Mouse (Mus musculus): ENCODE data around the gene S1pr2. TPM values are rescaled to one million over a fixed set of nuclear protein-coding genes. Genes with fewer than 3 reads are reported as not detected.

S1pr2 gene
- 4.5 and 6.1 TPM in 2 replicates for polyA plus RNA-seq (2012; rRNA removed)

DNA sequence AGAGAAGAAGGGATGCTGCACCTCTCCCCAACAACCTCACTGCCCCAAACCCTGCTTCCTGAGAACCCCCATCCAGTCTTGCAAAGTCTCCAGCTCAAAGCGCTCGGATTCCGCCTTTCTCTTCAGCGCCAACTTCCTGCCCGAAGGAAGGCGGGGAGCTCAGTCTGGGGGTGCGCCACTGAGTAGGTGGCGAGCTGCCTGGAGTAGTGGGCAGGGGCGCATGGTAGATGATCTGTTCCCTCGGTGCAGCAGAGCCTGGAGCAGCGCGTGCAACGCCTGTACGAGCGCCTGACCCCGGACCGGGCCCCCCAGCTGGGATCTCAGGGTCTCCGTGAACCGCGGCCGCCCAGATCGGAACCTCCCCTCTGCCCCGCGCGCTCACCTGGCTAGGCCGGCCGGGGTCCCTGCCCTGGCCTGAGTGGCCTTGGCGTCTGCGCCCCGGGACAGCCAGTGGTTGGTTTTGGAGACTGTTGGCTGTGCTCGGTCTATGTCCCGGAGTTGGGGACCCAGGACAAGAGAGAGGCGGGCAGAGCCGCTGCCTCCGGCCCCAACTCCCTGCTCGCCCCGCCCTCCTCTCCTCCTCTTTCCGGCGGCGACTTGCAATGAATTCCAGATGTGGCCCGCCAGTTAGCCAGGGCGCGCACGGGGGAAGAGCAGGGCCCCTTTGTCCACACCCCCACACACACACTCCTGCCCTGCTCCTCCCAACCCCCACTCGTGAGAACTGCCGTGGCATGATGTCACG is at the start of gene S1pr2:
S1pr2 (minus strand) TSS at position 566 of the 745 bp plus-strand sequence.

DNA sequence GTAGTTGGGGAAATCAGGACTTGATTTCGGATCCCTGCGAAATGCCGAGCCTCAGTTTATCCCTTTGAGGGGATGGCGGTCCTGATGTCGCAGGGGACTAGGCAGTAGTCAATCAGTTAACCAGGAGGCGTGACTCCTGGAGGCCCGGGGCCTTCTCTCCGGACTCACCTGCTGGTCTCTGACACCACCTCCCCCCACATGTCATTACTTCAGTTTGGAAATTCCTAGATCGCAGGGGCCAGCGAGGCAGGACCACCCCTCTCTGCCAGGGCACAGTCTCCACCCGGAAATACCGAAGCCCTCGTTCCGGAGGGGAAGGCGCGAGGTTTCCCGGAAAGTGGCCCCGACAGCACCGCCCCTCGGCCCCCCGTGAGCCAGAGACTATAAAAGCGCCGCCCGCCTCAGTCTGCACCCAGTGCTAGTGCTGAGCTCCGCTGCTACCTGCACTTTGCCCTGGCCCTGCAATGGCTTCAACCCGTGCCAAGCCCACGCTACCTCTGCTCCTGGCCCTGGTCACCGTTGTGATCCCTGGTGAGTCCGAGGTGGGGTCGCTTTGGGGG is 39.1 kb upstream of the S1pr2 start, which contains the start of gene Icam1:
Icam1 (plus strand) TSS at position 415 of the 560 bp plus-strand sequence.

DNA sequence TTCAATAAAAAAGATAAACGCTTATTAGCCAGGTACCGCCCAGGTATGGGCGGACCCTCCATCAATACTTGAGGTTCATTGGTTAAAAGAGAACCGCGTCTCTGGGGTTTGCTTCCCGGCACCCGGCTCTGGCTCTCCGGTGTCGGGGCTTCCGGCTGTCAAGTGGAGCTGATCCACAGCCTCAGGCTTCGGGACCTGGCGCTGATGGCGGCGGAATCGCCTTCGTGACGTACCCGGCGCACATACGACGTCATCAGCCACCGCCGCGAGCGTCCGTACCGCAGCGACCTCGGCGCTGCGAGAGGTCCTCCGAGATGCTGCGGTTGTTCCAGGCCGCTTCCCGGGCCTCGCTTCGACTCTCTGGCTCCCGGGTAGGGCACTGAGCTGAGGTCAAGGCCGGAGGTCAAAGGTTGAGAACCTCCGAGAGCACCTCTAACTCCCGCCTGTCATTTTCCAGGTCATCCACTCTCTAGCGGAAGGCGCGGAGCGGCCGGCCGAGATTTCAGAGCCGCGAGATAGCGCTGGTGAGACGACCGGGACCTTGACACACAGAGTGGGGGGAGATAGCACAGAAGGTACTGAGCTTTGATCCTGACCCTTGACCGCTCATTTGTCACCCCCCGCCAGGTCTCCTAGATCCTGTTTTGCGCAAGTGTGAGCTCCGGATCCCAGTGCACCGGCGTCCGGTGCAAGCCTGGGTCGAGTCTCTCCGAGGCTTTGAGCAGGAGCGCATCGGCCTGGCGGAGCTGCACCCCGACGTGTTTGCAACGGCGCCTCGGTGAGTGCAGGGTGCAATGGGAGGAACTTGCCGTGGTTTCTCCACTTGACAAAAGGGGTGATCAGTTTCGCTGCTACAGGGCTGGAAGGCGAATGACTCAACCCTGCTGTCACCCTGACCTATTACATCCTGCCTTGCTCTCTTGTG is 26.3 kb upstream of the S1pr2 start, which contains the start of gene Mrpl4:
Mrpl4 (plus strand) TSS at position 112 of the 925 bp plus-strand sequence.

DNA sequence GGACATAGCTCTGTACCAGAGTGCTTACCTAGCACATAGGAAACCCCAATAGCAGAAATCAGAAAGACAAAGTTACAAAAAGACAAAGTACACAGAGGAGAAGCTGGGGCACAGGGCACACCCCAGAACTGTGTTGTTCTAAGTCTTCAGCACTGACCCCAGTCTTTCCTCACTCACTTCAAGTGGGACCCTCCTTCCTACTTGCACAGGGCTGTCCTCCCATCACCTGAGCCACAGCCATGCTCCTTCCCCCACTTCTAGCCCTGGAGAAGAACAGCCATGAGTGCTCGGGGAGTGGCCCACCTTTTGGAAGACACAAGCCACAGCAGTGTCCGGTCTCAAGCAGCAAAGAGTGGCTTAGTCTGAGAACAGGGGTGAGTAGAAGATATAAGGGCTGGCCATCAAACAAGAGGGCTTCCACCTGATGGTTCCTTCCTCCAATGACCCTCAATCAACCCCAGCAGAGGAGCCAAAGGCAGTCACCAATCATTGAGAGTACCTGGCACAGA is 17.1 kb downstream of the S1pr2 start, which contains the start of gene Dnmt1:
Dnmt1 (minus strand) TSS at position 459 of the 509 bp plus-strand sequence.

Other genes with a start within 250 kb of the S1pr2 start
- 2.7 and 3.1 TPM in 2 replicates for gene Olfm2, start 230.4 kb downstream of the S1pr2 start, polyA plus RNA-seq (2012; rRNA removed)
- 13.6 and 14.2 TPM in 2 replicates for gene Col5a3, start 161.7 kb downstream of the S1pr2 start, polyA plus RNA-seq (2012; rRNA removed)
- gene Rdh8, start 158.3 kb downstream of the S1pr2 start, polyA plus RNA-seq (2012; rRNA removed), result not detected in 2 replicates
- gene A230050P20Rik, start 108.1 kb downstream of the S1pr2 start, polyA plus RNA-seq (2012; rRNA removed), result 49.2 and 51.0 TPM in 2 replicates
- gene Angptl6, start 97.1 kb downstream of the S1pr2 start, polyA plus RNA-seq (2012; rRNA removed), result 6.7 and 9.2 TPM in 2 replicates
- gene Ppan, start 88.6 kb downstream of the S1pr2 start, polyA plus RNA-seq (2012; rRNA removed), result 74.6 and 94.0 TPM in 2 replicates
- gene Eif3g, start 78.2 kb downstream of the S1pr2 start, polyA plus RNA-seq (2012; rRNA removed), result 106 and 126 TPM in 2 replicates
- gene Dnmt1, start 16.9 kb downstream of the S1pr2 start, polyA plus RNA-seq (2012; rRNA removed), result 24.0 and 26.8 TPM in 2 replicates
- gene Mrpl4, start 26.0 kb upstream of the S1pr2 start, polyA plus RNA-seq (2012; rRNA removed), result 92.4 and 92.9 TPM in 2 replicates
- gene Icam1, start 39.2 kb upstream of the S1pr2 start, polyA plus RNA-seq (2012; rRNA removed), result 10.2 and 10.9 TPM in 2 replicates
- 0.20 and 0.69 TPM in 2 replicates for gene Icam4, start 52.6 kb upstream of the S1pr2 start, polyA plus RNA-seq (2012; rRNA removed)
- 0.17 and 0.27 TPM in 2 replicates for gene Icam5, start 55.3 kb upstream of the S1pr2 start, polyA plus RNA-seq (2012; rRNA removed)
- gene Zglp1, start 90.3 kb upstream of the S1pr2 start, polyA plus RNA-seq (2012; rRNA removed), result 0.66 and 1.1 TPM in 2 replicates
- gene Gm49373, start 96.3 kb upstream of the S1pr2 start, polyA plus RNA-seq (2012; rRNA removed), result 0.12 and 0.20 TPM in 2 replicates
- gene Fdx1l, start 96.8 kb upstream of the S1pr2 start, polyA plus RNA-seq (2012; rRNA removed), result 48.2 and 82.0 TPM in 2 replicates
- gene Gm38431, start 115.2 kb upstream of the S1pr2 start, polyA plus RNA-seq (2012; rRNA removed), result 14.2 and 36.9 TPM in 2 replicates
- gene Raver1, start 115.2 kb upstream of the S1pr2 start, polyA plus RNA-seq (2012; rRNA removed), result 64.1 and 72.3 TPM in 2 replicates
- gene Tyk2, start 154.5 kb upstream of the S1pr2 start, polyA plus RNA-seq (2012; rRNA removed), result 36.9 and 38.6 TPM in 2 replicates
- gene Cdc37, start 173.2 kb upstream of the S1pr2 start, polyA plus RNA-seq (2012; rRNA removed), result 44.7 and 52.6 TPM in 2 replicates
- 6.9 and 7.2 TPM in 2 replicates for gene Pde4a, start 188.9 kb upstream of the S1pr2 start, polyA plus RNA-seq (2012; rRNA removed)